Mouse (Mus musculus): ENCODE measurements around the gene Cdkn2c.

GRCm38 (mm10) chr4:109674097-109674496 lies 7.1 kb upstream of the Cdkn2c start:
- no peak for TF ChIP-seq CTCF (IDR thresholded peaks at IDR 0.05; ENCODE audit: borderline replicate concordance, insufficient read depth, low read length)
- no peak for TF ChIP-seq POLR2A (IDR thresholded peaks at IDR 0.05; ENCODE audit: low read depth, low read length)
